Mouse (Mus musculus): ENCODE measurements around the gene Gm47969. TPM values are rescaled to one million over a fixed set of nuclear protein-coding genes. Genes with fewer than 3 reads are reported as not detected.
A peak's percentile ranks its signal among the peaks of the same experiment; 100 is the strongest.
"Not testable (repeated sequence)": the region's sequence is repeated elsewhere in the genome, so short reads cannot be mapped to it uniquely, and the experiment has no call there.

Gm47969 gene
- not detected in 2 replicates for polyA plus RNA-seq (2015; fragmentation: Nextera tagmentation; extraction: Ambion mirVana)

GRCm38 (mm10) chr1:83044882-83045427, at the start of gene Gm47969:
Gene Gm47969 (plus strand): TSS chr1:83044932.
- no peak for ATAC-seq (replicated peaks; ENCODE audit: insufficient number of reproducible peaks, insufficient read depth, low FRiP score, low read depth)
- H3K4me3 ChIP-seq: no peak within 1 kb of the TSS

GRCm38 (mm10) chr1:83000306-83000705, 44.4 kb upstream of the Gm47969 start, which contains the start of gene Gm47959:
Gene Gm47959 (plus strand): TSS chr1:83000548.
- not testable (repeated sequence) for H3K27me3 ChIP-seq; H3K4me1 ChIP-seq (replicated peaks); H3K9ac ChIP-seq; H3K4me3 ChIP-seq; H3K27ac ChIP-seq; ATAC-seq (replicated peaks; ENCODE audit: insufficient number of reproducible peaks, insufficient read depth, low FRiP score, low read depth); H3K9me3 ChIP-seq (replicated peaks); H3K36me3 ChIP-seq; H3K4me2 ChIP-seq
- WGBS: 97% methylated on average over 9 of the region's 9 CpGs

More at GRCm38 (mm10) chr1:83044882-83045427, at the start of gene Gm47969:
- H3K4me2 ChIP-seq: no peak within 1 kb of the TSS
- no peaks in the 10 kb centered on the region for H3K4me1 ChIP-seq (replicated peaks)
- no peaks in the 10 kb centered on the region for H3K36me3 ChIP-seq
- no peak within 1 kb of the TSS for H3K27ac ChIP-seq
- WGBS: 72% methylated on average over 5 of the region's 5 CpGs
- H3K9me3 ChIP-seq (replicated peaks): no peaks in the 10 kb centered on the region
- no peaks in the 10 kb centered on the region for H3K27me3 ChIP-seq
- H3K9ac ChIP-seq: no peak within 1 kb of the TSS

- Histone ChIP-seq H3K4me2 (no peak overlapping the region), H3K4me3 (no peak overlapping the region), H3K9me3 (replicated peaks) (no peaks in the 10 kb centered on the region), H3K36me3 (no peaks in the 10 kb centered on the region), H3K27me3 (no peaks in the 10 kb centered on the region), H3K4me1 (replicated peaks) (peaks cover 11% of the 10 kb centered on the region; the same call in 1 of the 2 replicates), H3K9ac (no peak overlapping the region), H3K27ac (no peak overlapping the region)
- peak; percentile 47; the same call in 1 of the 2 replicates for ATAC-seq (replicated peaks; ENCODE audit: insufficient number of reproducible peaks, insufficient read depth, low FRiP score, low read depth)
- 50% methylated on average over 8 of the region's 8 CpGs for WGBS
Measured at GRCm38 (mm10) chr1:83006218-83007179, 38.2 kb upstream of the Gm47969 start.

- Histone ChIP-seq H3K27me3 (no peaks in the 10 kb centered on the region), H3K4me1 (replicated peaks) (peaks cover 11% of the 10 kb centered on the region; the same call in 1 of the 2 replicates), H3K4me3 (no peak overlapping the region), H3K9me3 (replicated peaks) (no peaks in the 10 kb centered on the region), H3K36me3 (no peaks in the 10 kb centered on the region), H3K9ac (no peak overlapping the region), H3K27ac (no peak overlapping the region), H3K4me2 (no peak overlapping the region)
- ATAC-seq (replicated peaks; ENCODE audit: insufficient number of reproducible peaks, insufficient read depth, low FRiP score, low read depth): no peak
- WGBS: 60% methylated on average over 6 of the region's 6 CpGs
Measured at GRCm38 (mm10) chr1:83007471-83007870, 37.3 kb upstream of the Gm47969 start.

GRCm38 (mm10) chr1:83014477-83014876, 30.3 kb upstream of the Gm47969 start:
- 81% methylated on average over 3 of the region's 3 CpGs for WGBS
- ATAC-seq (replicated peaks; ENCODE audit: insufficient number of reproducible peaks, insufficient read depth, low FRiP score, low read depth): no peak
- Histone ChIP-seq H3K4me2 (no peak overlapping the region), H3K36me3 (no peaks in the 10 kb centered on the region), H3K9ac (no peak overlapping the region), H3K27me3 (no peaks in the 10 kb centered on the region), H3K27ac (no peak overlapping the region), H3K9me3 (replicated peaks) (no peaks in the 10 kb centered on the region), H3K4me3 (no peak overlapping the region), H3K4me1 (replicated peaks) (no peaks in the 10 kb centered on the region)

- no peaks in the 10 kb centered on the region for H3K4me1 ChIP-seq (replicated peaks)
- H3K9me3 ChIP-seq (replicated peaks): no peaks in the 10 kb centered on the region
- WGBS: 59% methylated on average over 10 of the region's 10 CpGs
- H3K4me2 ChIP-seq: no peak overlapping the region
- H3K27me3 ChIP-seq: no peaks in the 10 kb centered on the region
- H3K9ac ChIP-seq: no peak overlapping the region
- H3K27ac ChIP-seq: no peak overlapping the region
- H3K36me3 ChIP-seq: no peaks in the 10 kb centered on the region
- H3K4me3 ChIP-seq: no peak overlapping the region
- ATAC-seq (replicated peaks; ENCODE audit: insufficient number of reproducible peaks, insufficient read depth, low FRiP score, low read depth): no peak
Measured at GRCm38 (mm10) chr1:83015329-83015879, 29.3 kb upstream of the Gm47969 start.

- Histone ChIP-seq H3K27ac (no peak overlapping the region), H3K4me1 (replicated peaks) (no peaks in the 10 kb centered on the region), H3K4me3 (no peak overlapping the region), H3K27me3 (no peaks in the 10 kb centered on the region), H3K9ac (no peak overlapping the region), H3K9me3 (replicated peaks) (no peaks in the 10 kb centered on the region), H3K36me3 (no peaks in the 10 kb centered on the region), H3K4me2 (no peak overlapping the region)
- ATAC-seq (replicated peaks; ENCODE audit: insufficient number of reproducible peaks, insufficient read depth, low FRiP score, low read depth): no peak
- WGBS: 57% methylated on average over 1 of the region's 1 CpGs
Measured at GRCm38 (mm10) chr1:83016556-83016955, 28.2 kb upstream of the Gm47969 start.

GRCm38 (mm10) chr1:83031950-83032349, 12.8 kb upstream of the Gm47969 start:
- no peak overlapping the region for H3K4me3 ChIP-seq
- H3K27me3 ChIP-seq: no peaks in the 10 kb centered on the region
- H3K27ac ChIP-seq: no peak overlapping the region
- H3K9ac ChIP-seq: no peak overlapping the region
- H3K9me3 ChIP-seq (replicated peaks): no peaks in the 10 kb centered on the region
- H3K4me1 ChIP-seq (replicated peaks): no peaks in the 10 kb centered on the region
- no peak overlapping the region for H3K4me2 ChIP-seq
- no peaks in the 10 kb centered on the region for H3K36me3 ChIP-seq
- no peak for ATAC-seq (replicated peaks; ENCODE audit: insufficient number of reproducible peaks, insufficient read depth, low FRiP score, low read depth)
- 44% methylated on average over 1 of the region's 1 CpGs for WGBS

- H3K27ac ChIP-seq: no peak overlapping the region
- H3K9ac ChIP-seq: no peak overlapping the region
- H3K4me2 ChIP-seq: no peak overlapping the region
- no peaks in the 10 kb centered on the region for H3K9me3 ChIP-seq (replicated peaks)
- H3K4me1 ChIP-seq (replicated peaks): peaks cover under 1% of the 10 kb centered on the region; the same call in 1 of the 2 replicates
- H3K36me3 ChIP-seq: no peaks in the 10 kb centered on the region
- no peak overlapping the region for H3K4me3 ChIP-seq
- no peak for ATAC-seq (replicated peaks; ENCODE audit: insufficient number of reproducible peaks, insufficient read depth, low FRiP score, low read depth)
- no peaks in the 10 kb centered on the region for H3K27me3 ChIP-seq
- whole genome bisulfite sequencing: 81% methylated on average over 6 of the region's 6 CpGs
Measured at GRCm38 (mm10) chr1:83032508-83032907, 12.2 kb upstream of the Gm47969 start.

GRCm38 (mm10) chr1:83034509-83034908, 10.2 kb upstream of the Gm47969 start:
- Histone ChIP-seq H3K9ac (no peak overlapping the region), H3K9me3 (replicated peaks) (no peaks in the 10 kb centered on the region), H3K27ac (no peak overlapping the region), H3K4me1 (replicated peaks) (peaks cover 5% of the 10 kb centered on the region), H3K4me2 (no peak overlapping the region), H3K4me3 (no peak overlapping the region), H3K36me3 (no peaks in the 10 kb centered on the region), H3K27me3 (no peaks in the 10 kb centered on the region)
- WGBS: 72% methylated on average over 5 of the region's 5 CpGs
- ATAC-seq (replicated peaks; ENCODE audit: insufficient number of reproducible peaks, insufficient read depth, low FRiP score, low read depth): no peak

- Histone ChIP-seq H3K9me3 (replicated peaks) (no peaks in the 10 kb centered on the region), H3K9ac (no peak overlapping the region), H3K27me3 (no peaks in the 10 kb centered on the region), H3K4me1 (replicated peaks) (peaks cover 5% of the 10 kb centered on the region), H3K27ac (no peak overlapping the region), H3K36me3 (no peaks in the 10 kb centered on the region), H3K4me3 (no peak overlapping the region), H3K4me2 (peak overlapping the region; percentile 72; the same call in 1 of the 2 replicates)
- ATAC-seq (replicated peaks; ENCODE audit: insufficient number of reproducible peaks, insufficient read depth, low FRiP score, low read depth): no peak
- 75% methylated on average over 11 of the region's 11 CpGs for WGBS
Measured at GRCm38 (mm10) chr1:83036892-83037667, 7.7 kb upstream of the Gm47969 start.

Data from heart, embryonic 15.5 days (tissue).